ENCODE assay signal across 10 mouse cellular contexts in genomic region chr13:36086608-36087391, GRCm38 (mm10). TPM values are rescaled to one million over a fixed set of nuclear protein-coding genes. Genes with fewer than 3 reads are reported as not detected.
DNase-seq lines count a peak whose midpoint lies in the region; ATAC-seq and TF ChIP-seq lines count a peak whose summit lies in the region.
"Had no signal": no experiment of that assay in that cellular context is flagged by ENCODE, and none has a peak within 500 bp of the region (broad histone marks: within the 10 kb centered on the region; RNA-seq: fewer than 3 reads in every experiment).

No protein-coding gene starts in this region.

- peak; percentile 63 for ATAC-seq in lung, embryonic 14.5 days (ENCODE audit: insufficient read depth)
- ATAC-seq in liver, embryonic 12.5 days, result peak; percentile 99
- peak; percentile 68; the same call in 1 of the 2 replicates for ATAC-seq in stomach, embryonic 16.5 days (ENCODE audit: insufficient read depth, low FRiP score)
- no peak for ATAC-seq in monocyte, adult 5-6 weeks (replicated peaks; ENCODE audit: insufficient number of reproducible peaks, low FRiP score, low TSS enrichment, poor library complexity, severe bottlenecking)
- no peak for ATAC-seq in forebrain, embryonic 12.5 days (ENCODE audit: low FRiP score)
- no peak for ATAC-seq in cerebellum, adult (ENCODE audit: insufficient number of reproducible peaks, low FRiP score, low TSS enrichment)
- ATAC-seq: midbrain, embryonic 16.5 days had no signal

- no peak overlapping the region for H3K4me3 ChIP-seq in lung, embryonic 14.5 days (ENCODE audit: low read depth, low read length)
- H3K4me3 ChIP-seq in lung, adult 2 months (replicated peaks; ENCODE audit: extremely low read depth, low read depth, low read length), result no peak overlapping the region
- no peak overlapping the region for H3K4me3 ChIP-seq in liver, embryonic 12.5 days
- H3K4me3 ChIP-seq in stomach, embryonic 16.5 days (replicated peaks; ENCODE audit: low read length), result no peak overlapping the region
- no peak overlapping the region for H3K4me3 ChIP-seq in forebrain, embryonic 12.5 days (replicated peaks)

- no peak overlapping the region for H3K27ac ChIP-seq in lung, embryonic 14.5 days (ENCODE audit: low read depth)
- peak overlapping the region; percentile 91 for H3K27ac ChIP-seq in liver, embryonic 12.5 days
- H3K27ac ChIP-seq in stomach, embryonic 16.5 days (ENCODE audit: low read length), result no peak overlapping the region
- H3K27ac ChIP-seq in forebrain, embryonic 12.5 days, result no peak overlapping the region

- H3K4me2 ChIP-seq in lung, embryonic 14.5 days, result no peak overlapping the region
- H3K4me2 ChIP-seq in liver, embryonic 12.5 days, result peak overlapping the region; percentile 52
- no peak overlapping the region for H3K4me2 ChIP-seq in stomach, embryonic 16.5 days (ENCODE audit: low read depth, low read length)
- no peak overlapping the region for H3K4me2 ChIP-seq in forebrain, embryonic 12.5 days

- TF ChIP-seq CTCF in lung, embryonic 14.5 days (IDR thresholded peaks at IDR 0.05; ENCODE audit: low read depth), result no peak
- TF ChIP-seq CTCF in lung, adult 2 months (IDR thresholded peaks at IDR 0.05; ENCODE audit: insufficient read depth, low read length), result no peak

- no peaks in the 10 kb centered on the region for H3K4me1 ChIP-seq in lung, embryonic 14.5 days (ENCODE audit: insufficient read depth)
- H3K4me1 ChIP-seq in lung, adult 2 months (ENCODE audit: control insufficient read depth, insufficient read depth, low read length), result no peaks in the 10 kb centered on the region; the same call in 1 of the 2 replicates
- H3K4me1 ChIP-seq in liver, embryonic 12.5 days, result peaks cover 61% of the 10 kb centered on the region
- 0 out of 2 replicates have a peak, but pooled peaks cover 3% of the 10 kb centered on the region for H3K4me1 ChIP-seq in stomach, embryonic 16.5 days (ENCODE audit: control insufficient read depth, insufficient read depth, low read length)
- no peaks in the 10 kb centered on the region for H3K4me1 ChIP-seq in forebrain, embryonic 12.5 days

- DNase-seq in lung, embryonic 14.5 days, result peak; percentile 10
- DNase-seq in lung, adult 2 months, result no peak
- DNase-seq in adrenal gland, postnatal 25 days, result peak; percentile 10
- DNase-seq: cerebellum, adult 9-11 months had no signal

- H3K9me3 ChIP-seq in lung, embryonic 14.5 days (ENCODE audit: low read depth, low read length), result no peaks in the 10 kb centered on the region
- H3K9me3 ChIP-seq in liver, embryonic 12.5 days (replicated peaks), result no peaks in the 10 kb centered on the region
- no peaks in the 10 kb centered on the region for H3K9me3 ChIP-seq in stomach, embryonic 16.5 days (replicated peaks; ENCODE audit: control insufficient read depth, low read length)
- no peaks in the 10 kb centered on the region for H3K9me3 ChIP-seq in forebrain, embryonic 12.5 days

- H3K27me3 ChIP-seq in lung, embryonic 14.5 days (ENCODE audit: insufficient read depth, low read length), result no peaks in the 10 kb centered on the region
- no peaks in the 10 kb centered on the region for H3K27me3 ChIP-seq in liver, embryonic 12.5 days (replicated peaks)
- H3K27me3 ChIP-seq in stomach, embryonic 16.5 days (ENCODE audit: control insufficient read depth, insufficient read depth, low read length), result no peaks in the 10 kb centered on the region
- H3K27me3 ChIP-seq in forebrain, embryonic 12.5 days, result no peaks in the 10 kb centered on the region

- no peaks in the 10 kb centered on the region for H3K36me3 ChIP-seq in lung, embryonic 14.5 days (ENCODE audit: insufficient read depth)
- peaks cover 50% of the 10 kb centered on the region for H3K36me3 ChIP-seq in liver, embryonic 12.5 days
- H3K36me3 ChIP-seq in stomach, embryonic 16.5 days (ENCODE audit: control insufficient read depth, insufficient read depth, low read length), result no peaks in the 10 kb centered on the region
- H3K36me3 ChIP-seq in forebrain, embryonic 12.5 days (replicated peaks), result peaks cover 11% of the 10 kb centered on the region; the same call in 1 of the 2 replicates

- no peak overlapping the region for H3K9ac ChIP-seq in lung, embryonic 14.5 days
- peak overlapping the region; percentile 54 for H3K9ac ChIP-seq in liver, embryonic 12.5 days
- no peak overlapping the region for H3K9ac ChIP-seq in stomach, embryonic 16.5 days (ENCODE audit: low read length)
- H3K9ac ChIP-seq in forebrain, embryonic 12.5 days, result no peak overlapping the region

- WGBS in lung, embryonic 14.5 days, result 85% methylated on average over 5 of the region's 5 CpGs
- 77% methylated on average over 5 of the region's 5 CpGs for WGBS in lung, adult 2 months
- 41% methylated on average over 5 of the region's 5 CpGs for WGBS in liver, embryonic 12.5 days (ENCODE audit: insufficient replicate concordance)
- 85% methylated on average over 5 of the region's 5 CpGs for WGBS in stomach, embryonic 16.5 days
- 94% methylated on average over 5 of the region's 5 CpGs for WGBS in forebrain, embryonic 12.5 days

- no peak for TF ChIP-seq POLR2A in lung, adult 2 months (IDR thresholded peaks at IDR 0.05; ENCODE audit: borderline replicate concordance, extremely low read depth, low read depth, low read length)

RNA-seq across cellular contexts. Expression of gene Fars2, which starts 30.4 kb away (rescaled TPM):
- polyA plus RNA-seq in lung, embryonic 14.5 days (2014; fragmentation: Nextera tagmentation; extraction: Ambion mirVana), result 29.3 and 34.3 TPM in 2 replicates
- polyA plus RNA-seq in lung, adult 2 months (2012; rRNA removed), result 25.1 and 34.9 TPM in 2 replicates
- total RNA-seq in adrenal gland, postnatal 25 days (2021), result 94.8 and 97.4 TPM in 2 replicates
- 28.0 and 31.0 TPM in 2 replicates for polyA plus RNA-seq in liver, embryonic 12.5 days (2016; fragmentation: Nextera tagmentation; extraction: Ambion mirVana)
- polyA plus RNA-seq in stomach, embryonic 16.5 days (2015; fragmentation: Nextera tagmentation; extraction: Ambion mirVana), result 34.6 and 38.1 TPM in 2 replicates
- total RNA-seq in monocyte, adult 5-6 weeks (2017), result 14.6 to 44.5 TPM (median 25.7 TPM) in 3 replicates
- 29.5 and 30.0 TPM in 2 replicates for polyA plus RNA-seq in forebrain, embryonic 12.5 days (2016; fragmentation: Nextera tagmentation; extraction: Ambion mirVana)

RNA-seq across cellular contexts. Expression of gene Lyrm4, which starts 30.5 kb away (rescaled TPM):
- polyA plus RNA-seq in lung, embryonic 14.5 days (2014; fragmentation: Nextera tagmentation; extraction: Ambion mirVana), result 25.9 and 26.2 TPM in 2 replicates
- polyA plus RNA-seq in lung, adult 2 months (2012; rRNA removed), result 4.5 and 5.2 TPM in 2 replicates
- 20.7 and 22.9 TPM in 2 replicates for total RNA-seq in adrenal gland, postnatal 25 days (2021)
- polyA plus RNA-seq in liver, embryonic 12.5 days (2016; fragmentation: Nextera tagmentation; extraction: Ambion mirVana), result 27.5 and 27.6 TPM in 2 replicates
- 21.1 and 21.8 TPM in 2 replicates for polyA plus RNA-seq in stomach, embryonic 16.5 days (2015; fragmentation: Nextera tagmentation; extraction: Ambion mirVana)
- 3.8 to 6.6 TPM (median 4.9 TPM) in 3 replicates for total RNA-seq in monocyte, adult 5-6 weeks (2017)
- polyA plus RNA-seq in forebrain, embryonic 12.5 days (2016; fragmentation: Nextera tagmentation; extraction: Ambion mirVana), result 20.3 and 23.6 TPM in 2 replicates

Comparison
In these comparisons a context has a peak if more than half of its experiments do, and no peak if none do; other contexts are left out.
1. ATAC-seq: peak in lung, embryonic 14.5 days (single experiment), liver, embryonic 12.5 days (single experiment) and stomach, embryonic 16.5 days (single experiment); none in monocyte, adult 5-6 weeks (single experiment), forebrain, embryonic 12.5 days (single experiment) and cerebellum, adult (single experiment).